Mouse (Mus musculus) stomach, postnatal 0 days (tissue): ENCODE data around the gene Mgmt. TPM values are rescaled to one million over a fixed set of nuclear protein-coding genes. Genes with fewer than 3 reads are reported as not detected.

Experiments used
- ATAC-seq: fragments of 200-750 bp; cut with Nextera tagmentation; 2 replicates; pipeline ENCODE4 v1.8.0; 2017; ENCODE audit not compliant: low FRiP score, low TSS enrichment
- DNase-seq: peaks from one replicate; pipeline ENCODE4 v3.0.0-alpha.2; 2016; ENCODE audit warnings: low spot score
- H3K27ac ChIP-seq: fragments of 300-500 bp; sonication (generic); replicated peaks from 2 replicates; pipeline ENCODE4 v1.5.1; 2014; ENCODE audit warnings: mild to moderate bottlenecking, control low read depth
- H3K27me3 ChIP-seq: fragments of 300-500 bp; sonication (generic); 2 replicates; pipeline ENCODE4 v1.6.1; 2014; ENCODE audit warnings: low read length; ENCODE audit not compliant: control insufficient read depth, insufficient read depth
- H3K36me3 ChIP-seq: fragments of 300-500 bp; sonication (generic); 2 replicates; pipeline ENCODE4 v1.6.1; 2014; ENCODE audit warnings: low read length, mixed read lengths; ENCODE audit not compliant: control insufficient read depth, insufficient read depth
- H3K4me1 ChIP-seq: fragments of 300-500 bp; sonication (generic); replicated peaks from 2 replicates; pipeline ENCODE4 v1.6.1; 2014; ENCODE audit warnings: antibody characterized with exemption; ENCODE audit not compliant: control insufficient read depth, insufficient read depth
- H3K4me2 ChIP-seq: fragments of 300-500 bp; sonication (generic); replicated peaks from 2 replicates; pipeline ENCODE4 v1.6.1; 2014; ENCODE audit warnings: low read depth, mild to moderate bottlenecking, control low read depth, moderate library complexity
- H3K4me3 ChIP-seq: fragments of 300-500 bp; sonication (generic); 2 replicates; pipeline ENCODE4 v1.5.1; 2014; ENCODE audit warnings: low read depth, low read length, control low read depth
- H3K9ac ChIP-seq: fragments of 300-500 bp; sonication (generic); 2 replicates; pipeline ENCODE4 v1.6.1; 2014; ENCODE audit warnings: mild to moderate bottlenecking, low read length, control low read depth, mixed read lengths
- H3K9me3 ChIP-seq: fragments of 300-500 bp; sonication (generic); 2 replicates; pipeline ENCODE4 v1.6.1; 2016; ENCODE audit warnings: low read length; ENCODE audit not compliant: control insufficient read depth
- CTCF ChIP-seq: IDR thresholded peaks from 2 replicates; pipeline ENCODE4 v1.5.1; 2016; ENCODE audit warnings: antibody characterized with exemption, low read depth, mild to moderate bottlenecking, moderate library complexity
- EP300 ChIP-seq: optimal IDR thresholded peaks from 2 replicates; pipeline ENCODE3; 2016; ENCODE audit warnings: antibody characterized with exemption
- WGBS: fragments of 180-500 bp; shearing (Covaris S2); extraction: QIAGEN DNeasy Blood & Tissue Kit; methylation state at CpG from one replicate; pipeline ENCODE4 v1.1.7; 2014; 5-methylcytosine and 5-hydroxymethylcytosine counted together
- polyA plus RNA-seq: library from polyadenylated mRNA; unstranded; fragments of >200 nt; fragmentation: Nextera tagmentation; extraction: Ambion mirVana; gene quantifications from 2 replicates; pipeline ENCODE4 v1.2.1, GENCODE M21; 2015

Mgmt gene
- polyA plus RNA-seq, 1 experiment from 2014 or later = 5.5 TPM

- H3K27ac ChIP-seq = no peak overlapping the region
- no peak for ATAC-seq
- 79% methylated on average over 3 of the region's 3 CpGs for WGBS
- no peak overlapping the region for H3K9ac ChIP-seq
- no peaks in the 10 kb centered on the region for H3K4me1 ChIP-seq
- H3K36me3 ChIP-seq = no peaks in the 10 kb centered on the region
- no peak for DNase-seq
- no peak overlapping the region for H3K4me3 ChIP-seq
- H3K9me3 ChIP-seq = no peaks in the 10 kb centered on the region
- H3K4me2 ChIP-seq = no peak overlapping the region
- TF ChIP-seq CTCF (no peak), EP300 (no peak)
- H3K27me3 ChIP-seq = no peaks in the 10 kb centered on the region
These were observed 171.8 kb downstream of the Mgmt start for GRCm38 (mm10) chr7:137066211-137066610.

GRCm38 (mm10) chr7:137066997-137067396 is 172.6 kb downstream of the Mgmt start:
- TF ChIP-seq EP300 (no peak), CTCF (no peak)
- H3K4me3 ChIP-seq = no peak overlapping the region
- ATAC-seq = no peak
- WGBS = 82% methylated on average over 4 of the region's 4 CpGs
- DNase-seq = no peak
- no peaks in the 10 kb centered on the region for H3K4me1 ChIP-seq
- no peak overlapping the region for H3K9ac ChIP-seq
- no peaks in the 10 kb centered on the region for H3K9me3 ChIP-seq
- H3K27ac ChIP-seq = no peak overlapping the region
- no peaks in the 10 kb centered on the region for H3K36me3 ChIP-seq
- H3K4me2 ChIP-seq = no peak overlapping the region
- no peaks in the 10 kb centered on the region for H3K27me3 ChIP-seq

GRCm38 (mm10) chr7:137067758-137068157 is 173.3 kb downstream of the Mgmt start:
- Histone ChIP-seq H3K4me2 (no peak overlapping the region), H3K4me1 (no peaks in the 10 kb centered on the region), H3K27me3 (no peaks in the 10 kb centered on the region), H3K9me3 (no peaks in the 10 kb centered on the region), H3K4me3 (no peak overlapping the region), H3K36me3 (no peaks in the 10 kb centered on the region), H3K27ac (no peak overlapping the region), H3K9ac (no peak overlapping the region)
- 91% methylated on average over 6 of the region's 6 CpGs for WGBS
- ATAC-seq = no peak
- no peak for TF ChIP-seq EP300
- TF ChIP-seq CTCF = no peak
- no peak for DNase-seq

- Histone ChIP-seq H3K27ac (no peak overlapping the region), H3K9me3 (no peaks in the 10 kb centered on the region), H3K4me2 (no peak overlapping the region), H3K4me1 (no peaks in the 10 kb centered on the region), H3K36me3 (no peaks in the 10 kb centered on the region), H3K4me3 (no peak overlapping the region), H3K27me3 (no peaks in the 10 kb centered on the region), H3K9ac (no peak overlapping the region)
- ATAC-seq = no peak
- no peak for TF ChIP-seq CTCF
- no peak for TF ChIP-seq EP300
- DNase-seq = no peak
- WGBS = 82% methylated on average over 5 of the region's 5 CpGs
These were observed 174.4 kb downstream of the Mgmt start for GRCm38 (mm10) chr7:137068796-137069195.

- no peak for ATAC-seq
- Histone ChIP-seq H3K27me3 (no peaks in the 10 kb centered on the region), H3K36me3 (no peaks in the 10 kb centered on the region), H3K4me2 (no peak overlapping the region), H3K9ac (no peak overlapping the region), H3K4me3 (no peak overlapping the region), H3K27ac (no peak overlapping the region), H3K4me1 (no peaks in the 10 kb centered on the region), H3K9me3 (no peaks in the 10 kb centered on the region)
- no peak for DNase-seq
- 85% methylated on average over 6 of the region's 6 CpGs for WGBS
- no peak for TF ChIP-seq EP300
- TF ChIP-seq CTCF = no peak
These were observed 175.4 kb downstream of the Mgmt start for GRCm38 (mm10) chr7:137069768-137070167.

- H3K27ac ChIP-seq = no peak overlapping the region
- TF ChIP-seq EP300 (no peak), CTCF (no peak)
- H3K4me1 ChIP-seq = no peaks in the 10 kb centered on the region
- 91% methylated on average over 6 of the region's 6 CpGs for WGBS
- ATAC-seq (no peak), DNase-seq (no peak)
- no peaks in the 10 kb centered on the region for H3K9me3 ChIP-seq
- no peak overlapping the region for H3K4me2 ChIP-seq
- H3K36me3 ChIP-seq = no peaks in the 10 kb centered on the region
- no peaks in the 10 kb centered on the region for H3K27me3 ChIP-seq
- no peak overlapping the region for H3K9ac ChIP-seq
- no peak overlapping the region for H3K4me3 ChIP-seq
These were observed 176.9 kb downstream of the Mgmt start for GRCm38 (mm10) chr7:137071346-137071745.
